Mouse (Mus musculus) ovary, postnatal 14 days (tissue): ENCODE results near the gene Stx5a.

Experiments
- DNase-seq: peaks from one replicate; pipeline ENCODE4 v3.0.0; 2022; ENCODE audit warnings: low spot score

Stx5a gene

GRCm38 (mm10) chr19:8741243-8741869, at the start of gene Stx5a:
Stx5a (plus strand) TSS chr19:8741413.
- peak; percentile 85 for DNase-seq

- DNase-seq: no peak
Measured at GRCm38 (mm10) chr19:8691871-8692539, 49.2 kb upstream of the Stx5a start.

GRCm38 (mm10) chr19:8692740-8693139, 48.5 kb upstream of the Stx5a start:
- no peak for DNase-seq

GRCm38 (mm10) chr19:8695330-8695729, 45.9 kb upstream of the Stx5a start:
- no peak for DNase-seq

GRCm38 (mm10) chr19:8699652-8700051, 41.6 kb upstream of the Stx5a start:
- DNase-seq: no peak

GRCm38 (mm10) chr19:8702458-8702857, 38.8 kb upstream of the Stx5a start:
- DNase-seq: no peak

- DNase-seq: no peak
Measured at GRCm38 (mm10) chr19:8703571-8703970, 37.6 kb upstream of the Stx5a start.

GRCm38 (mm10) chr19:8705026-8705708, 36.0 kb upstream of the Stx5a start:
- DNase-seq: no peak

GRCm38 (mm10) chr19:8706132-8706667, 35.0 kb upstream of the Stx5a start:
- DNase-seq: no peak

GRCm38 (mm10) chr19:8706930-8707329, 34.3 kb upstream of the Stx5a start:
- DNase-seq: no peak

- DNase-seq: no peak
Measured at GRCm38 (mm10) chr19:8708954-8709353, 32.3 kb upstream of the Stx5a start.

GRCm38 (mm10) chr19:8710057-8710456, 31.2 kb upstream of the Stx5a start:
- DNase-seq: no peak

- DNase-seq: no peak
Measured at GRCm38 (mm10) chr19:8711506-8711905, 29.7 kb upstream of the Stx5a start.

GRCm38 (mm10) chr19:8711949-8712869, 29.0 kb upstream of the Stx5a start:
- DNase-seq: no peak

- peak; percentile 55 for DNase-seq
Measured at GRCm38 (mm10) chr19:8712870-8713305, 28.3 kb upstream of the Stx5a start.

GRCm38 (mm10) chr19:8713306-8713996, 27.8 kb upstream of the Stx5a start:
- DNase-seq: peak; percentile 89

GRCm38 (mm10) chr19:8713997-8714652, 27.1 kb upstream of the Stx5a start:
- no peak for DNase-seq

- no peak for DNase-seq
Measured at GRCm38 (mm10) chr19:8714653-8715481, 26.3 kb upstream of the Stx5a start.

- no peak for DNase-seq
Measured at GRCm38 (mm10) chr19:8715868-8716766, 25.1 kb upstream of the Stx5a start.
